Mouse (Mus musculus) kidney, adult 18-20 months (tissue): ENCODE results near the gene Muc1.

Experiments
- DNase-seq: peaks from one replicate; pipeline ENCODE4 v3.0.0; 2021

The Muc1 gene

DNA sequence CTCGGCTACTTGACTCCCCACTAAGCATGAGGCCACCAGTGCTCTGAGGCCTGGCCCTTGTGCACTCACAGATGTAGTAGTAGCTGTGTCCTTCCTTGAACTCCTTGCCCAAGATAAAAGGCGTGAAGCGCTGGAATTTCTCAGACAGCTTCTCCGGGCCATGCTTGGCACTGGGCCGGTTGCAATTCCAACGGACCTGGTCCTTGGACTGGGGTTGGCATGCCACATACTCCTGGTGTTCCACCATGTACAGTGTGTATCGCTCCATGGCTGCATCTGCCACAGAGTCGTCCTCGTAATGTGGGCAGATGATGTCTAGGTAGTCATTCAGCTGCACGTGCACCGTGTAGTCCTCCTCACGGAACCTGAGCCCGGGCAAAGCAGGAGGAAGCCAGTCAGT, 47.2 kb downstream of the Muc1 start:
- peak; percentile 47 for DNase-seq

- peak; percentile 57 for DNase-seq
Observed at GRCm38 (mm10) chr3:89277281-89278021, 48.6 kb downstream of the Muc1 start.

GRCm38 (mm10) chr3:89278107-89278506, 49.2 kb downstream of the Muc1 start:
- DNase-seq: peak; percentile 85

- peak; percentile 35 for DNase-seq
Observed at GRCm38 (mm10) chr3:89278643-89279042, 49.8 kb downstream of the Muc1 start.

DNA sequence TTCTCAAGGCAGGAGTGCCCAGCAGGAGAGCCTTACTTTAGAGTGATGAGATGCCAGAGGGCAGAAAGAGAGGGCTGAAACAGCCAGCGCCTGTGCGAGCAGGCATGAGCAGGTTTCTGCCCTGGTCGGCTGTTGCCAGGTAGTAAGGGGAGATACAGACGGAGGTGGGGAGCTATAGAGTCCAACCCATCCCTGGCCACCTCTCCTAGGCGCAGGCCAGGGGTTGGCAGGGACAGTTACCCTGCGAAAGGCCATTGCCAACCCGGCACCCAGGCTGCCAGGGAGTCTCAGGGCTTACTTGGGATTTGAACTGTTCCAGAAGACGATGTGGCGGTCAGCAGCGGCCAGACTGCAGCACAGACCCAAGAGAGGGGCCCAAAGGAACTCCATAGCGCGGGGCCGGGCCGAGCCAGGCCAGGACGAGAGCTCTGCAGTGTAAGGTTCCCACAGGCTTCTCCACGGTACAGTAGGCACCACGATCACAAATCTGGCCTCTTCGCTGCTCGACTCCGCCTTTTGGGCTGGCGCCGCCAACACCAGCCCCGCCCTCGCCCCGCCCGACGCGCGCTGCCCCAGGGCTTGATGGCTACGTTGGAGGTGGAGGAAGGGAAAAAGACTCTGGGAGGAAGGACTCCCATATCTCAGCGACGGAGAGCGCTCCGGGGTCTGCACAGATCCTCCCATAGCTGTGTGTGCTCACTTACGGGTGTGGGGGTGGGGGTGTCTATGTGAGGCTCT, 50.5 kb downstream of the Muc1 start:
- DNase-seq: peak; percentile 94

DNA sequence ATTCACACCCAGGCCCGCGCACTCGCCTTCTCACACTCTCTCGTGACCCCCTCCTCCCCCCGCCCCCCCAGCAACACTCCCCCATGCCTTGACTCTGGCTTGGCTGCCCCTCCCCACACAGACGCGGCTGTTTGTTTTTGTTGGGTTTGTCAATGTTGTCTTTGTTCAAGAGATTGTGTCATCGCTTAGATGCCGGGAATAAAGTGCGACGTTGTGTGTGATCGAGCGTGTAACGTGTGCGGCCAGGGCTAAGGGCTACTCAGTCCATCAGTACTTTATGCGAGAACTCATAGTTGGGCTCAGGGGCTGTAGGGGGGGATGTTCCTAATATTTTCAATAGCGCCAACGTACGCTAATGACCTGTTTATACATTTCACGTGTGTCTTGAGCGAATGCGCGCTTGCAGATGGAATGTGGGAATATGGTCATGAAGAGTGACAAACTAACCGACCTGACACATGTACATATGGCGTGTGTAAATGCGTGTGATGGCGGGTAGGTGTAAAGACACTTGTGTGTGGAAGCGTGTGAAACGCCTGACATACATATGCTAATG, 51.3 kb downstream of the Muc1 start:
- DNase-seq: peak; percentile 58

DNA sequence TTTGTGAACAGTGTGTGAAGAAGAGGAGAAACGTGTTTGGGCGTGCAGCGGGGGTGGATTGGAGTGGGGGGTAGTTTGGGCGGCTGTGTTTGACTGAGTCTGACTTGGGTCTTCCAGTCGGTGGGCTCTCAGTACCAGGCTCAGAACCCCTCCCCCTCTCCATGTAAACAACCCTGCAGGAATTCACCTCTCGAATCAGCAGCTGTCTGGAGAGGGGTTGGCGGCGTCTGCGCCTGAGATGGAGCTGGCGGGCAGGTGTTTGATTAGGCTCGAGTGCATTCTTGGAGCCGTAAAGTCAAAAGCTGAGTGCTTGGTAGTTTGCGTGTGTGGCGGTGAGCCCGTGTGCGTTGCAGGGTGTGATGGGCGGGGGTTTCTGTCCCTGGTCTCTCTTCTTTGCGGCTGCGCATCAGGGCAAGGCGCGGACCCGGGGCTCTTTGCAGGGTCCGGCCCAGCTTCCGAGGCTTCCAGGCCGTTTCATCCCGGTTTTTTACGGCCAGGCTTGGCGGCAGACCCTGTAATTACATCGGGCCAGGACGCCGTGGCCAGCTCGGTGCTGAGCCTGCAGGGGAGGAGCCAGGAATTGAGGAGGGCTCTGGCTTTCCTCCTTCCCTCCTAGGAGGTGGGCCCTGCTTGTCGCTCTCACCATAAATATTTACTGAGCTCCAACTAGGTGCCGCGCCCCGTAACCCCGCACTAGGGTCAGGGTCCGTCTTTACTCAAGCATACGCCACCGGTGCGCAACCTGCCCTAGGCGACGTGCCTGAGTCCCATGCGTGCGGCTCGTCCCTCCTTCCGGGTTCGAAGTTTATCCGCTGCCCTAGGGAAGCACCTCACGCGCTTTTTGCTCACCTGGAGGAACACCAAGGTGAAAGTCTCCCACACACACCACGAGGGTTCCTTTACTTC, 52.0 kb downstream of the Muc1 start, which contains the start of gene Efna1:
Gene Efna1, minus strand, starts transcription at position 537 of the 906 bp plus-strand sequence.
- peak; percentile 85 for DNase-seq

DNA sequence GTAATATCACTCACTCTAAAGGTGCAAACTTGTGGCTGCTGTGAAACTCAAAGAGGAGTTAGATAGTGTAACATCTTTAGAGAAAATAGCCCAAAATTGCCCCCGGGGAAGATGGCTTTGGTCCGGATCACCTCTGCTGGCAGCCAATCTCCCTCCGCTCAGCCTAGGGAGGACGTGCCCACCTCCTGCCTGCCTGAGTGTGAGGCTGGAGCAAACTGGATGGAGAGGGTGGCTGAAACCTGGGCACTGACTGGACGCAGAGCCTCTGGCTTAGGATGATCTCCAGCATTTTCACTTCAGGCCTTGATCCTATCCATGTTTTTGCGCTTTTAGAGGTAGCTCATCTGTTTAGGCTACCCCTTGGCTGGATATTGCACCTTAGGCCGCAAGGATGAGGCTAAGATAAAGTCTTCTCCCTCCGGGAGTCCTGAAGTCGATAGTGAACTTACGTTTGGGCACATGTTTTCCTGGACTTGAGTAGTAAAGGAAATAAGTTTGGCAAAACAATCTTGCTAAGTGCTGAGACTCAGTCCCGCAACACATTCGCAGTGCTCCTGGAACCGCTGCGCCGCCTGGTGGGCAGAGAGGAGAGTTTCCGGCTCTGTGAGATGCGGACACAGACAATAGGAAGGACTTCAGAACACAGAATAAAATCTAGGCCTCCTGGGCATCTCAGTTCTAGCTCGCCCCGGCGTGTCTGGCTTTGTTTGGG, 52.9 kb downstream of the Muc1 start:
- peak; percentile 88 for DNase-seq

DNA sequence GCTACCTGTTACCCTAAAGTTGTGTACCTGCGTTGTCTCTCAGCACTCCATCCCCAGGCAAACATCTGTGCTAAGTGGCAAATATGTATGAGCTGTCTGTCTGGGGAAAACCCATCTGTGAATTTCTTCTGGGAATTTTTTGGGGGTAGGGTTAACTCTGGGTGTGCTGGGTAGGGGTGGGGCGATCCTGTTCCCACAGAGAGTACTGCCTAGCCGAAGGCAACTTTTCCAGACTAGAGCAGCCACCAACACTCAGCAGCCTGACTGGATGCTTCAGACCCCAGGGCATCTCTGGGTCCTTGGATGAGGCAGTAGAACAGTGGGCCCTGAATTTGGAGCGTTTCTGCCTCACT, 53.4 kb downstream of the Muc1 start:
- DNase-seq: no peak
